18 mouse cellular contexts compared by ENCODE assay signal in genomic region chr6:95204231-95204630, GRCm38 (mm10).
"Had no signal": no experiment of that assay in that cellular context is flagged by ENCODE, and none has a peak within 500 bp of the region (broad histone marks: within the 10 kb centered on the region; RNA-seq: fewer than 3 reads in every experiment).

No protein-coding gene starts in this region.

- H3K27ac ChIP-seq: kidney, postnatal 0 days; layer of hippocampus, adult 2 months; limb, embryonic 10.5 days; limb, embryonic 13.5 days; liver, embryonic 14.5 days; lung, embryonic 15.5 days; midbrain, embryonic 10.5 days; stomach, postnatal 0 days had no signal

- H3K36me3 ChIP-seq: limb, embryonic 10.5 days; limb, embryonic 13.5 days; lung, embryonic 15.5 days; midbrain, embryonic 10.5 days had no signal

- DNase-seq: kidney, adult 2 months; kidney, postnatal 25 days; layer of hippocampus, adult 9-11 months; liver; liver, postnatal 0 days; lung, postnatal 14 days; thymus, adult 2 months; thymus, postnatal 25 days had no signal

- H3K4me3 ChIP-seq: layer of hippocampus, adult 2 months; limb, embryonic 10.5 days; limb, embryonic 13.5 days; lung, embryonic 15.5 days; megakaryocyte, embryonic 14.5 days; midbrain, embryonic 10.5 days had no signal

- ATAC-seq: intestine, postnatal 0 days; liver, postnatal 0 days had no signal

- H3K4me1 ChIP-seq: lung, embryonic 15.5 days; megakaryocyte, embryonic 14.5 days had no signal

- H3K27me3 ChIP-seq: limb, embryonic 13.5 days; lung, embryonic 15.5 days; megakaryocyte, embryonic 14.5 days had no signal

- H3K9me3 ChIP-seq: limb, embryonic 10.5 days; limb, embryonic 13.5 days; lung, embryonic 15.5 days; megakaryocyte, embryonic 14.5 days; midbrain, embryonic 10.5 days had no signal

- H3K4me2 ChIP-seq: limb, embryonic 13.5 days; lung, embryonic 15.5 days had no signal

- H3K9ac ChIP-seq: limb, embryonic 13.5 days; liver, embryonic 14.5 days; liver, postnatal 0 days; lung, embryonic 15.5 days had no signal
